Mouse (Mus musculus) bone marrow, adult 2 months (tissue): Measurements from ENCODE around the gene P2ry12.

Experiments
- CTCF ChIP-seq: fragments of 200-500 bp; IDR thresholded peaks from 2 replicates; pipeline ENCODE4 v1.5.1; 2011; ENCODE audit warnings: low read length, control low read depth; ENCODE audit not compliant: control insufficient read depth, insufficient read depth
- POLR2A ChIP-seq: fragments of 200-500 bp; IDR thresholded peaks from 2 replicates; pipeline ENCODE4 v1.6.1; 2011; ENCODE audit warnings: low read depth, mild to moderate bottlenecking, control low read depth, low read length, borderline replicate concordance; ENCODE audit not compliant: control insufficient read depth

DNA sequence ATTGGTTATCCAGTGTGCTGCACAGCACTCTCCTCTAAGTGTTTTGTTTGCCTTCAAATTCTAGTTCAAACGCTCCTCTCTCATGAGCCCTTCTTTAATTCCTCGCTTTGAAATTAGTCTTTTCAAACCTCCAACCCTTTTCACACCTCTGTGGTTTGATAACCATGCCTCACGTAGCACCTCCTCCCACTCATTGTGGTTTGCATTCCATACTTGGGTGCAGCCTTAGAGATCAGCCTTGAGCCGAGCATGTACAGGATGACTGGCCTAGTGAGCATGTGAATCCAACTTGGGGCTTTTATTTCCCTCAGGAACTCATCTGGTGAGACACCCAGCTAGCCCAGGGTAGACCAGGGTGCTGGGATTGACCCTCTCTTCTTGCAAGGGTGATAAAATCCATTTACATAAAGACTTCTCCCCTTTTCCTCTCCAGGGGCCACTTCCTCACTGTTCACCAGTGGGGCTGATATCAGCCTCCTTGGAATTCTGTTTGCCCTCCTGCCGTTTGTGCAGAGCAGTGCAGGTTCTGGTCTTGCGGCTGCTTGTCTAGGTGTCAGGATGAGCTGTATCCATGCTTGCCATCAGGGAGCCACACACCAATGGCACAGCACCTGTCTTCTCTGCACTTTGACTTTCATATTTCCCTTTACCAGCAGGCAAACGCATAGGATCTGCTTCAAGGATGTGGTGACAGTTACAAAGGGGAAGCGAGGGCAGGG is 58.7 kb downstream of the P2ry12 start:
- TF ChIP-seq POLR2A, result no peak
- no peak for TF ChIP-seq CTCF
